Mouse (Mus musculus): ENCODE data around the gene Lmna.

Lmna gene

DNA sequence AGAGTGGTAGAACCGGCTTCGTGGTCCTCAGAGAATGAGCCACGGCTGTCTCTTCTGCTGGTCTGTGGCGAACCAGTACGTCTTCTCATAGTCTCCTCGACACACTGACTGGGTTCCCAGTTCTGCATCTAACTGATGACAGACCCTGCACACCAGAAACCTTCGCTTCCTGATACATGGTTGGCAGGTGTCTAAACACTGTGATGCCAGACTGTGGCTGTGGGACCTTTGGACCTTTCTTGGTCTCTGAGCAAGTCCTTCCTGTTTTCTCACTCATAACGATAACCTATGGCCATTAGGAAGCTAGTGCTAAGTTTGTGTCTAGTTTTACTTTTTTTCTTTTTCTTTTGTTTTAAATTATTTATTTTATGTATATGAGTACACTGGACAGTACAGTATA, 61.3 kb downstream of the Lmna start:
- in situ Hi-C loops (cut with MboI, MseI): no loop called here

DNA sequence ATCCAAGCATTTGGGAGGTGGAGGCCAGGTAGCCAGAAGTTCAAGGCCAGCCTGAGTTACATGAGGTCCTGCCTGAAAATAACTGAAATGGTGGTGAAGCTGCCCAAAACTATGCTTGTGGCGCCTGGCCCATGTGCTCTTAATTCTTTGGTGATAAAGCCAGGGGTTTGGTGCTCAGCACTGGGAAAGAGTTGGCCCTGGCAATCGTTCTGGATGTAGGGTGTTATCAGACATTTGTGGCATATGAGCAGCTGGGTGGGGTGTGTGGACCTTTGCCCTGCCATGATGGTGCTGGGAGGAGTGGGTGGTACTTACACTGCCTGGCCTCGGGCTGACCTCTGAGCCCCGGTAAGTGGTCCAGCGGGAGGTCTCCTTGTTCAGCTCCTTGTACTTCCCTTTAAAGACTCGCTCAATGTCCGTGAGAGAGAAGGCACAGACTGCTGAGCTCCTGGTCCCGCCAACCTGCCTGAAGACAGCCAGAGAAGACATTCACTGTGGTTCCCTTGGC, 62.0 kb downstream of the Lmna start:
- in situ Hi-C loops (cut with MboI, MseI): no loop called here

DNA sequence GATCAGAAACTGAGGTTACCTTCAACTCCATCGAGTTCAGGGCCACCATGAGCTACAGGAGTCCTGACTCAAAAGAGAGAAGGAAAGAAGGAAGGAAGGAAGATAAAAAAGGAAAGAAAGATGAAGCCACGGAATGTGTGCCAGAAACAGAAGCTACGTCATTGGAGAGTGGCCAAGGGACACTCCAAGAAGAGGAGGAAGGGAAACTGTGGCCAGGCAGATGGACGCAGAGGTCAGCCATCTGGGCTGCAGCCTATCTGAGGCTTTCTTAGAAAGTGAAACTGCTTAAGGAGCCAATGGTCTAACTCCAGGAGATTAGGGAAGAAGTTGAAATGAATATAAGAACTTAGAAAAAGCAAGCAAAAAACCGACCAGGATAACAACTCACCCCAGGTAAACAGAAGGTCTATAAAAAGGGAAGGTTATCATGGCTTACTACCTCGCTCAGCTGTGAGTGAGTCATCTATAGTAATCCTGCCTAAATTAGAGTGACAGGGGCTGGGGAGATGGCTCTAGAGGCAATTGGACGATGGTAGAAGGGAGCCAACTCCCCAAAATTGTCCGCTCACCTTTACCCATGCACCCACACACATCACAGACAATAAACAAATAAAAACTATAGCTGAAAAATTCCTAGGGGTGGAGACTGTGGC, 63.2 kb downstream of the Lmna start:
- in situ Hi-C loops (cut with MboI, MseI): no loop called here

DNA sequence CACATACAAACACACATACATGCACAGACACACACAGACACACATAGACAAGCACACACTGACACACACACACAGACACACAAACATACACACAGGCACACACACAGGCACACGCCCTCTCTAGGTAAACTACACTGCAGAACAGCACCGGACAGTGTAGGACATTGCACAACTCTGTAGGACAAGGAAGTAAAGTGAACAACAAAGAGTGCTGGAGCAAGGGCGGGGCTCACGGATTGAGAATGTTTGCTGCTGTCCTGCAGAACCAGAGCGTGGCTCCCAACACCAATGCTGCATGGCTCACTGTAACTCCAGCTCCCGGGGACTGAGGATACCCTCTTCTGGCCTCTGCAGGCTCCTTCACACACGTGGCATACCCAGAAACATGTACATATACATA, 66.9 kb downstream of the Lmna start:
- in situ Hi-C loops (cut with MboI, MseI): no loop called here

DNA sequence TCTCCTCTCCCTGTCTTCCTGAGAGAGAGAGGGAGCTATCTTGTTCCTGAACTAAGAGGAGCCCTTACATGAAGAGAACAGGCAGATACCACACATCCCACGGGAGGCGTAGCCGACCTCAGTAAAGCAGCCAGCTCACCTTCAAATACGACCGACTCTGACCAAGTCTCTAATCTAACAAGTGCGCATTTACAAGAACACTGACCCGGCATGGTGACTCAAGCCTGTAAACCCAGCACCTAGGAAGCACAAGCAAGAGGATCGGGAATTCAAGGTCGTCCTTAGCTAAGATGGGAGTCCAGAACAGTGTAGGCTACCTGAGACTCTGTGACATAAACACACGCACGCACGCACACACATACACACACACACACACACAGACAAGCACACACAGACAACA, 67.3 kb downstream of the Lmna start:
- in situ Hi-C loops (cut with MboI, MseI): no loop called here

DNA sequence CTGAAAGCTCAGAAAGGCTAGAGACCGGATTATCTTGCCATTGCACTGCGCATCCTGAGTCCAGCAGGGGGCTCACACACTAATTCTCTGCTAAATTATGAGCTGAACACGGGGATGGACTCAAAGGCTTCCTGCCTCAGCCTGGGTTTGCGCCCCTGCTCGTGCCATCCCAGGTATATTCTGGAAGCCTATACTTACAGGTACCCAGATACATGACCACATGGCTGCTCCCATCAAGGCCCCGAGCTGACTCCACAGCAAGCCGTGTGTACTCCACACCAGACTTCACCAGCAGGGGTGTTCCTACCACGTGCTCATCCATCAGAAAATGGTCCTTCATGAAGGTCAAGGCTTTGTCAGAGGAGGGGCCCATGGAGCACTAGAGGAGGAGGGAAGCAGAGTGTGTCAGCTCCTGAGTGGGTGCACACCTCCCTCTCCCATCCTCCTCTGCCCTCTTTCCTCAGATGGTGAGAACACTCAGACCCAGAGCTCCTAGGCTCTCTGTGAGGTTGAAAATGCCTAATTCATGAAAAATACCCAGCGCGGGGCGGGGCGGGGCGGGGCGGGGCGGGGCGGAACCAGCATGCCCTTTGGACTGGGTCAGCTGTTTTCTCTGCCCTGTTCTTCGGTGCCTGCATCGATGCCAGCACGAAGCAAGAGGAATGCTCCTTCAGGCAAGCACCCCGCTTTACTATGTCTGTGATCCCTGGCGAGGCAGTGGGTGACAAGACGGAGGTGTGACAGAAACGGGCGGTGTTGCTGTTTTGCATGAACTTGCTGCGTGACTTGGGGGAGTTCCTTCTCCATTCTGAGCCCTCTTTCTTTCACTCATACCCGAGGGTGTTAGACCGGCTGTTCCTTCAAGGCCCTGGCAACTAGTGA, 69.0 kb downstream of the Lmna start:
- in situ Hi-C loops (cut with MboI, MseI): no loop called here

DNA sequence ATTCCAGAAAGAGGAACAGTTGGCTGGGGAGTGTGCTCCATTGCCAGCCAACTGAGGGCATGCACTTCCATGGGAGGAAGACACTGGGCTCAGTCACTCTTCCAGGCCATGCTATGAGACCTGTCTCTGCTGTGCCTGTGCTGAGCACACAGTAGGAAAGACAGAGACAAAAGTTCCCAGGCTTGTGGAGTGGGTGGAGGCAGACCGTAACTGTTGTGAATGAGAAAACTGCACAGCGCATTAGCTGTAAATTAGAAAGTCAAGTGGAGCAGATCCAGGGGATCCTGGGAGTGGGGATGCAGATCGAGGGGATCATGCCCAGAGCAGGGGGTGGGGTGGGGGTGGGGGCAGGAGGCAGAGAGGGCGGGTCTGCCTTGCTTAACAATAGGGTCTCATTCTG, 70.2 kb downstream of the Lmna start:
- in situ Hi-C loops (cut with MboI, MseI): loop anchor here (5.0 kb wide), 1 partner anchor 33 kb away; no protein-coding TSS in a partner anchor

DNA sequence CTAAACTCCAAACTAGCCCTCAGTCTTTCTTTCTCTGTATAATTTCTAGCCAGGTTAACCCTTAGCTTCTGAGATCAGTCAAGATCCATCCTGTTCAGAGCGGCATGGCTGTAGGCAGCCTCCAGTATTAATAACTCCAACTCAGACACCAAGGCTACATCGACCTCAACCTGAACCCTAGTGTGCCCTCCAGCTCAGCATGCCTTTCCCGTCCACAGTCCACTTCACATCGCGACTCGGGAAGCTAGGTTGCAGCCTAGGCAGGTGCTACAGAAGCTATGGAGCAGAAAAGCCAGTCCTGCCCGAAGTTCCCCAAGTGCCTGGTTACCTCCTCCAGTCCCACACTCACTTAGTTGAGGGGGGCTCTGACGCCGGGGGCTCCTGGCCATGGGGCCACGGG, 72.3 kb downstream of the Lmna start:
- in situ Hi-C loops (cut with MboI, MseI): loop anchor here (5.0 kb wide), 1 partner anchor 35 kb away; no protein-coding TSS in a partner anchor

DNA sequence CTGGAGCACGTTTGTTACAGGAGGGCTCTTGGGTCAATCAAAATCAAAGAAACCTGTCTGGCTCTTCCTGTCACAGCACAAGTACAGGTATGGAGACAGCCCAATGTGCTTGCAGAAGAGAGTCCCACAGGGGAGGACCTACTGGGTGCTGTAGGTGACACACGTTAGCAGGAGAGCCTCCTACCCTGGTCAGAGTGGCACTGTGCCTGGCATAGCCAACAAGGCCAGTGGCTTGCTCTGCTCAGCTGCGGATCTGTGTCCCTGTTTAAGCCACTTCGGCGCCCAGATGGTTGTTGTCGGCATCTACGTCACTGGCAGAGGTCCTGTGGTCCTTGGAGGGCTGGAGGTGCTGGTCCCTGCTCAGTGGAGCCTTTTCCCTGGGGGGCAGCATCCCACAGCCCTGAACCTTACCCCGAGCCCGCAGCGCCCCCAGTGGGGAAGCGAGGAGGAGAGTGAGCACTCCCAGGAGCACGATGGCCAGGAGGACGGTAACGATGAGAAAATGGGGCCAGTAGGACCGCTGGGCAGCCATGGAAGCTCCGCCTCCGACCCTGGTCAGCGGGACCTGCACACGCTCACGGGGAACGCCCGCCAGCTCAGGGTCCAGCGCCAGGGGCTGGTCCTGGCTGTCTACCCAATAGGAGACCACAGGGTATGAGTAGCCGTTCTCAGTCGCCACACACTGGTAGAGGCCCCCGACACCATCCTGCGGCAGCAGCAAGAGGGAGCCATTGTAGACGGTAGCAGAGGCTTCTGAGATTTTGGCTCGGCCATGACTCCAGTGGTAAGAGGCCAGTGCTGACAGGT, 73.2 kb downstream of the Lmna start:
- in situ Hi-C loops (cut with MboI, MseI): loop anchor here (5.0 kb wide), 1 partner anchor 36 kb away; no protein-coding TSS in a partner anchor

DNA sequence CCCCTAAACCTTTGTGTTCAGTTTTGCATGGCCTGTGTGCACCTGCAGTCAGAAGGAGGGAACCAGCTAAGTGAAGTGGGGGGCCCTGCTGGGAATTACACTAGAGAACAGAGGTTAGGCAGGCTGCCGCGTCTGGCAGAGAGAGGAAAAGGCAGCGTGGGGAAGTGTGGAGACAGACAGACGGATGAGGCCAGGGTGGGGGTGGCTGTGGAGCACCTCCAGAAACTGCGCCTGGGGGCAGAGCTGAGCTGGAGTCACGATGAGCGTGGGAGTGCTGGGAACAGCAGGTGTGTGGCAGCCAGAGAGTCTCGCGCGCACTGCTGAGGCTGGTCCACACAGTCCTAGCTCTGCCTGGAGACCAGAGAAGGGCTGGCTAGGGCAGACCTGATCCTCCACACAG, 74.2 kb downstream of the Lmna start:
- in situ Hi-C loops (cut with MboI, MseI): loop anchor here (5.0 kb wide), 1 partner anchor 37 kb away; no protein-coding TSS in a partner anchor
